Comparison of ENCODE assay signal across 10 mouse cellular contexts in the genomic region with DNA sequence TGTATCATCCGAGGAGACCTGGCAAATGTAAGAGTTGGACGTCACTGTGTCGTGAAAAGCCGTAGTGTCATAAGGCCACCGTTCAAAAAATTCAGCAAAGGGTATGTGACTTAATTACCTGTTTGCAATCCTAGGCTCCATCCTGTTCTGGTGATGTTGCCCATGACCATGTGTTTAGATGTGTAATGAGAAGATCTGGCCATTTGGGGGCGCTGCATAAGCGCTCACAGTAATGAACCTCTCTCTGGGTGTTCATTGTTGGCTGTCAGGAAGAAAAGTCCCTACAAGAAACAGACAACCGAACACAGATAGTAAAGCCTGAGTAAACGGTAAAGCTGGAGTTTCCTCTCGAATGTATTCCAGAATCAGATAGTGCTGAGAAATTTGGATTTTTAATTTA. TPM values are rescaled to one million over a fixed set of nuclear protein-coding genes. Genes with fewer than 3 reads are reported as not detected.
DNase-seq lines count a peak whose midpoint lies in the region; ATAC-seq and TF ChIP-seq lines count a peak whose summit lies in the region.
"Had no signal": no experiment of that assay in that cellular context is flagged by ENCODE, and none has a peak within 500 bp of the region (broad histone marks: within the 10 kb centered on the region; RNA-seq: fewer than 3 reads in every experiment).

No protein-coding gene starts in this region.

- no peak overlapping the region for H3K4me3 ChIP-seq in hindbrain, postnatal 0 days (ENCODE audit: low read length)
- no peak overlapping the region for H3K4me3 ChIP-seq in hindbrain, embryonic 12.5 days
- H3K4me3 ChIP-seq in thymus, adult 2 months (ENCODE audit: control insufficient read depth, insufficient read depth, low read length) = no peak overlapping the region
- no peak overlapping the region for H3K4me3 ChIP-seq in embryonic facial prominence, embryonic 10.5 days
- H3K4me3 ChIP-seq: neural tube, embryonic 13.5 days had no signal

- H3K4me1 ChIP-seq in hindbrain, postnatal 0 days (ENCODE audit: insufficient read depth, low read length) = no peaks in the 10 kb centered on the region
- H3K4me1 ChIP-seq in hindbrain, embryonic 12.5 days = peaks cover 9% of the 10 kb centered on the region
- peaks cover 2% of the 10 kb centered on the region; the same call in 1 of the 2 replicates for H3K4me1 ChIP-seq in thymus, adult 2 months (replicated peaks; ENCODE audit: control insufficient read depth, insufficient read depth, low read length)
- H3K4me1 ChIP-seq in embryonic facial prominence, embryonic 10.5 days = peaks cover 18% of the 10 kb centered on the region

- no peaks in the 10 kb centered on the region for H3K27me3 ChIP-seq in hindbrain, postnatal 0 days (ENCODE audit: insufficient read depth, low read length)
- H3K27me3 ChIP-seq in hindbrain, embryonic 12.5 days = no peaks in the 10 kb centered on the region
- no peaks in the 10 kb centered on the region for H3K27me3 ChIP-seq in thymus, adult 2 months (ENCODE audit: control insufficient read depth, insufficient read depth, low read length)
- no peaks in the 10 kb centered on the region for H3K27me3 ChIP-seq in embryonic facial prominence, embryonic 10.5 days (replicated peaks; ENCODE audit: low read depth, poor library complexity, severe bottlenecking)
- H3K27me3 ChIP-seq: neural tube, embryonic 13.5 days had no signal

- 76% methylated on average over 10 of the region's 10 CpGs for WGBS in hindbrain, postnatal 0 days
- 73% methylated on average over 10 of the region's 10 CpGs for WGBS in hindbrain, embryonic 12.5 days
- WGBS in thymus, adult 2 months = 85% methylated on average over 10 of the region's 10 CpGs
- 75% methylated on average over 10 of the region's 10 CpGs for WGBS in embryonic facial prominence, embryonic 10.5 days

- H3K4me2 ChIP-seq in hindbrain, postnatal 0 days (ENCODE audit: low read depth, low read length) = no peak overlapping the region
- no peak overlapping the region for H3K4me2 ChIP-seq in hindbrain, embryonic 12.5 days (replicated peaks)
- H3K4me2 ChIP-seq: neural tube, embryonic 13.5 days had no signal

- no peak overlapping the region for H3K9ac ChIP-seq in hindbrain, postnatal 0 days (replicated peaks; ENCODE audit: low read length)
- no peak overlapping the region for H3K9ac ChIP-seq in hindbrain, embryonic 12.5 days
- H3K9ac ChIP-seq: neural tube, embryonic 13.5 days had no signal

- no peak overlapping the region for H3K27ac ChIP-seq in hindbrain, postnatal 0 days
- H3K27ac ChIP-seq in hindbrain, embryonic 12.5 days = no peak overlapping the region
- no peak overlapping the region for H3K27ac ChIP-seq in thymus, adult 2 months (ENCODE audit: control insufficient read depth, insufficient read depth, low read length)
- H3K27ac ChIP-seq in embryonic facial prominence, embryonic 10.5 days (replicated peaks) = no peak overlapping the region
- H3K27ac ChIP-seq: neural tube, embryonic 13.5 days had no signal

- no peak for TF ChIP-seq POLR2A in thymus, adult 2 months (IDR thresholded peaks at IDR 0.05; ENCODE audit: control insufficient read depth, extremely low read depth, insufficient read depth, low read length, poor library complexity)

- H3K9me3 ChIP-seq in hindbrain, postnatal 0 days (ENCODE audit: low read length) = no peaks in the 10 kb centered on the region
- H3K9me3 ChIP-seq in hindbrain, embryonic 12.5 days (replicated peaks) = no peaks in the 10 kb centered on the region
- no peaks in the 10 kb centered on the region for H3K9me3 ChIP-seq in embryonic facial prominence, embryonic 10.5 days
- H3K9me3 ChIP-seq: neural tube, embryonic 13.5 days had no signal

- DNase-seq in hindbrain, postnatal 0 days (ENCODE audit: low spot score) = peak; percentile 25
- DNase-seq in thymus, adult 2 months = peak; percentile 12
- no peak for DNase-seq in thymus, adult 18-20 months
- peak; percentile 20 for DNase-seq in embryonic facial prominence, embryonic 10.5 days (ENCODE audit: low spot score)
- no peak for DNase-seq in left cerebral cortex, adult 11 months (ENCODE audit: low spot score)
- DNase-seq in lung, postnatal 25 days (ENCODE audit: low spot score) = no peak
- no peak for DNase-seq in heart, adult 9 months (ENCODE audit: low spot score in 2 of 2)

- H3K36me3 ChIP-seq in hindbrain, postnatal 0 days (ENCODE audit: insufficient read depth, low read length) = peaks cover 42% of the 10 kb centered on the region
- H3K36me3 ChIP-seq in hindbrain, embryonic 12.5 days = peaks cover 49% of the 10 kb centered on the region
- peaks cover 39% of the 10 kb centered on the region for H3K36me3 ChIP-seq in thymus, adult 2 months (ENCODE audit: control insufficient read depth, insufficient read depth, low read length)
- peaks cover 57% of the 10 kb centered on the region for H3K36me3 ChIP-seq in embryonic facial prominence, embryonic 10.5 days (replicated peaks)

- no peak for ATAC-seq in hindbrain, postnatal 0 days
- no peak for ATAC-seq in hindbrain, embryonic 12.5 days (ENCODE audit: low FRiP score)

- TF ChIP-seq CTCF in hindbrain, postnatal 0 days (IDR thresholded peaks at IDR 0.05; ENCODE audit: low read depth) = peak; percentile 49
- TF ChIP-seq CTCF in thymus, adult 2 months (IDR thresholded peaks at IDR 0.05; ENCODE audit: borderline replicate concordance, control insufficient read depth, extremely low read depth, insufficient read depth, low read length, poor library complexity) = no peak

RNA-seq across cellular contexts. Expression of a gene that starts 2.2 kb away (rescaled TPM):
- 96.1 and 117 TPM in 2 replicates for total RNA-seq in hindbrain, postnatal 0 days (2014; rRNA removed)
- 143 and 154 TPM in 2 replicates for polyA plus RNA-seq in hindbrain, postnatal 0 days (2015; fragmentation: Nextera tagmentation; extraction: Ambion mirVana)
- 124 and 135 TPM in 2 replicates for polyA plus RNA-seq in hindbrain, embryonic 12.5 days (2016; fragmentation: Nextera tagmentation; extraction: Ambion mirVana)
- 99.5 and 130 TPM in 2 replicates for polyA plus RNA-seq in thymus, adult 2 months (2012; rRNA removed)
- polyA plus RNA-seq in embryonic facial prominence, embryonic 10.5 days (2016; fragmentation: Nextera tagmentation; extraction: Ambion mirVana) = 117 and 120 TPM in 2 replicates

RNA-seq across cellular contexts. Expression of a gene that starts 2.3 kb away (rescaled TPM):
- total RNA-seq in hindbrain, postnatal 0 days (2014; rRNA removed) = 2.6 and 5.4 TPM in 2 replicates
- 2.0 and 2.8 TPM in 2 replicates for polyA plus RNA-seq in hindbrain, postnatal 0 days (2015; fragmentation: Nextera tagmentation; extraction: Ambion mirVana)
- polyA plus RNA-seq in hindbrain, embryonic 12.5 days (2016; fragmentation: Nextera tagmentation; extraction: Ambion mirVana) = 13.3 and 13.5 TPM in 2 replicates
- polyA plus RNA-seq in thymus, adult 2 months (2012; rRNA removed) = 5.9 and 6.1 TPM in 2 replicates
- 25.6 and 27.0 TPM in 2 replicates for polyA plus RNA-seq in embryonic facial prominence, embryonic 10.5 days (2016; fragmentation: Nextera tagmentation; extraction: Ambion mirVana)

RNA-seq across cellular contexts. Expression of a gene that starts 24.2 kb away (rescaled TPM):
- 12.0 and 15.6 TPM in 2 replicates for total RNA-seq in hindbrain, postnatal 0 days (2014; rRNA removed)
- 15.1 and 18.5 TPM in 2 replicates for polyA plus RNA-seq in hindbrain, postnatal 0 days (2015; fragmentation: Nextera tagmentation; extraction: Ambion mirVana)
- 89.9 and 95.2 TPM in 2 replicates for polyA plus RNA-seq in hindbrain, embryonic 12.5 days (2016; fragmentation: Nextera tagmentation; extraction: Ambion mirVana)
- 71.8 and 93.5 TPM in 2 replicates for polyA plus RNA-seq in thymus, adult 2 months (2012; rRNA removed)
- 230 and 244 TPM in 2 replicates for polyA plus RNA-seq in embryonic facial prominence, embryonic 10.5 days (2016; fragmentation: Nextera tagmentation; extraction: Ambion mirVana)

RNA-seq across cellular contexts. Expression of a gene that starts 33.4 kb away (rescaled TPM):
- total RNA-seq in hindbrain, postnatal 0 days (2014; rRNA removed) = 41.4 and 67.2 TPM in 2 replicates
- 815 and 826 TPM in 2 replicates for polyA plus RNA-seq in hindbrain, postnatal 0 days (2015; fragmentation: Nextera tagmentation; extraction: Ambion mirVana)
- 511 and 556 TPM in 2 replicates for polyA plus RNA-seq in hindbrain, embryonic 12.5 days (2016; fragmentation: Nextera tagmentation; extraction: Ambion mirVana)
- polyA plus RNA-seq in thymus, adult 2 months (2012; rRNA removed) = 361 and 467 TPM in 2 replicates
- 763 and 789 TPM in 2 replicates for polyA plus RNA-seq in embryonic facial prominence, embryonic 10.5 days (2016; fragmentation: Nextera tagmentation; extraction: Ambion mirVana)

RNA-seq across cellular contexts. Expression of a gene that starts 50.9 kb away (rescaled TPM):
- total RNA-seq in hindbrain, postnatal 0 days (2014; rRNA removed) = 1.6 and 2.0 TPM in 2 replicates
- 1.4 TPM in 2 replicates for polyA plus RNA-seq in hindbrain, postnatal 0 days (2015; fragmentation: Nextera tagmentation; extraction: Ambion mirVana)
- polyA plus RNA-seq in hindbrain, embryonic 12.5 days (2016; fragmentation: Nextera tagmentation; extraction: Ambion mirVana) = 0.40 and 0.56 TPM in 2 replicates
- polyA plus RNA-seq in thymus, adult 2 months (2012; rRNA removed) = 0.11 and 0.17 TPM in 2 replicates
- polyA plus RNA-seq in embryonic facial prominence, embryonic 10.5 days (2016; fragmentation: Nextera tagmentation; extraction: Ambion mirVana) = 0.05 TPM in 2 replicates
- total RNA-seq: gastrocnemius, adult 8-10 months had no signal

Comparison
In these comparisons a context has a peak if more than half of its experiments do, and no peak if none do; other contexts are left out.
1. DNase-seq: peak in hindbrain, postnatal 0 days (single experiment), thymus, adult 2 months (single experiment) and embryonic facial prominence, embryonic 10.5 days (single experiment); none in thymus, adult 18-20 months (0 of 2), left cerebral cortex, adult 11 months (single experiment), lung, postnatal 25 days (single experiment) and heart, adult 9 months (0 of 2).